Mouse (Mus musculus) liver, embryonic 12.5 days (tissue): Measurements from ENCODE around the gene Gm17581. TPM values are rescaled to one million over a fixed set of nuclear protein-coding genes. Genes with fewer than 3 reads are reported as not detected.

ENCODE experiments used
- polyA plus RNA-seq: library from polyadenylated mRNA; unstranded; fragments of >200 nt; fragmentation: Nextera tagmentation; extraction: Ambion mirVana; gene quantifications from 2 replicates; pipeline ENCODE4 v1.2.1, GENCODE M21; 2016

Gm17581 gene
- polyA plus RNA-seq, 1 experiment from 2014 or later, result not detected

Other genes starting within 250 kb of the Gm17581 start
- 25.1 and 27.1 TPM in 2 replicates for gene Acss2, start 217.9 kb downstream of the Gm17581 start, polyA plus RNA-seq
- 0.54 and 0.86 TPM in 2 replicates for gene Ggt7, start 217.6 kb downstream of the Gm17581 start, polyA plus RNA-seq
- gene Gss, start 143.1 kb downstream of the Gm17581 start, polyA plus RNA-seq, result 64.0 and 64.1 TPM in 2 replicates
- gene Myh7b, start 124.7 kb downstream of the Gm17581 start, polyA plus RNA-seq, result 6.0 TPM in 2 replicates
- 78.5 and 80.9 TPM in 2 replicates for gene Trpc4ap, start 43.5 kb downstream of the Gm17581 start, polyA plus RNA-seq
- gene Edem2, start 6.4 kb downstream of the Gm17581 start, polyA plus RNA-seq, result 24.6 and 25.1 TPM in 2 replicates
- gene Procr, start 15.3 kb upstream of the Gm17581 start, polyA plus RNA-seq, result 1.2 and 1.5 TPM in 2 replicates
- 0.04 TPM in 1 of 2 replicates, not detected in the other for gene Mmp24, start 39.5 kb upstream of the Gm17581 start, polyA plus RNA-seq
- 6.0 and 6.6 TPM in 2 replicates for gene BC029722, start 83.6 kb upstream of the Gm17581 start, polyA plus RNA-seq
- gene Eif6, start 91.1 kb upstream of the Gm17581 start, polyA plus RNA-seq, result 186 and 198 TPM in 2 replicates
- 0.04 and 0.07 TPM in 2 replicates for gene Fam83c, start 99.0 kb upstream of the Gm17581 start, polyA plus RNA-seq
- gene Uqcc1, start 194.4 kb upstream of the Gm17581 start, polyA plus RNA-seq, result 51.0 and 56.6 TPM in 2 replicates
- gene Gm15557, start 204.9 kb upstream of the Gm17581 start, polyA plus RNA-seq, result not detected in 2 replicates
- 0.07 and 0.23 TPM in 2 replicates for gene Gdf5, start 209.5 kb upstream of the Gm17581 start, polyA plus RNA-seq
- gene Cep250, start 220.6 kb upstream of the Gm17581 start, polyA plus RNA-seq, result 20.7 and 21.4 TPM in 2 replicates